Mouse (Mus musculus) left cerebral cortex, adult 2 months (tissue): ENCODE measurements at regions not wholly inside any gene's neighbourhood (a gene's known extent, or its start where the extent isn't known, plus 50 kb on each side); places are given as distances from the start of the nearest gene placed in this dataset.
"Not testable (repeated sequence)": the region's sequence is repeated elsewhere in the genome, so short reads cannot be mapped to it uniquely, and the experiment has no call there.

Source experiments
- DNase-seq, 2 experiments: peaks; one replicate each; pipeline ENCODE4 v3.0.0; 2021 to 2022; ENCODE audit warnings: low spot score in 2 of 2, mixed read lengths in 1 of 2; ENCODE audit errors: extremely low spot score in 1 of 2
- H3K27ac ChIP-seq: fragments of 200-600 bp; 2 replicates; pipeline ENCODE4 v1.8.1; 2022
- H3K4me3 ChIP-seq: fragments of 200-600 bp; 2 replicates; pipeline ENCODE4 v1.8.1; 2022
- CTCF ChIP-seq: fragments of 200-600 bp; IDR thresholded peaks from 2 replicates; pipeline ENCODE4 v1.8.1; 2022; ENCODE audit warnings: antibody characterized with exemption, mild to moderate bottlenecking, moderate library complexity
- intact Hi-C: fragments of 180-260 bp; cut with DNase I; formaldehyde crosslinking; loops from one replicate; pipeline ENCODE4 v1.15.1; 2025

GRCm38 (mm10) chr16:3114473-3115335 lies 476.1 kb upstream of the Olfr161 start:
- H3K4me3 ChIP-seq, H3K27ac ChIP-seq, intact Hi-C loops: not testable (repeated sequence)
- DNase-seq, result peak; percentile 38 to 55

GRCm38 (mm10) chr16:3115336-3116112 lies 475.3 kb upstream of the Olfr161 start:
- intact Hi-C loops, H3K4me3 ChIP-seq, H3K27ac ChIP-seq: not testable (repeated sequence)
- peak; percentile 37 to 50 for DNase-seq

- DNase-seq, result peak; percentile 38 to 47
- H3K27ac ChIP-seq, intact Hi-C loops, H3K4me3 ChIP-seq: not testable (repeated sequence)
Observed at GRCm38 (mm10) chr16:3116113-3116511, 474.7 kb upstream of the Olfr161 start.

GRCm38 (mm10) chr16:3121216-3121615 lies 469.6 kb upstream of the Olfr161 start:
- H3K4me3 ChIP-seq, DNase-seq, intact Hi-C loops, H3K27ac ChIP-seq: not testable (repeated sequence)

GRCm38 (mm10) chr16:3122145-3122860 lies 468.5 kb upstream of the Olfr161 start:
- H3K27ac ChIP-seq, H3K4me3 ChIP-seq, intact Hi-C loops, DNase-seq: not testable (repeated sequence)

GRCm38 (mm10) chr16:3122861-3123477 lies 467.9 kb upstream of the Olfr161 start:
- peak; percentile 9 to 14 for DNase-seq
- intact Hi-C loops, H3K27ac ChIP-seq, H3K4me3 ChIP-seq: not testable (repeated sequence)
- peak; percentile 46 for TF ChIP-seq CTCF

- intact Hi-C loops, H3K4me3 ChIP-seq, DNase-seq: not testable (repeated sequence)
Observed at GRCm38 (mm10) chr16:3127317-3127716, 463.5 kb upstream of the Olfr161 start.

More at GRCm38 (mm10) chr16:3127317-3127716, 463.5 kb upstream of the Olfr161 start:
- H3K27ac ChIP-seq, result not testable (repeated sequence)
